Mouse (Mus musculus) c-Kit-positive CD71-negative TER-119-negative erythroid progenitor cells, embryonic 14.5 days (primary cell): ENCODE measurements around the gene Osbpl8.
A peak's percentile ranks its signal among the peaks of the same experiment; 100 is the strongest.
"Not testable (repeated sequence)": the region's sequence is repeated elsewhere in the genome, so short reads cannot be mapped to it uniquely, and the experiment has no call there.

ENCODE experiments used
- DNase-seq: peaks from one replicate; pipeline ENCODE4 v3.0.0-alpha.2; 2013; ENCODE audit warnings: low read depth

Osbpl8 gene

GRCm38 (mm10) chr10:111164304-111165218 lies at the start of gene Osbpl8:
Osbpl8 (plus strand) TSS chr10:111164752.
- DNase-seq: peak; percentile 90

GRCm38 (mm10) chr10:111117198-111117845 lies 47.2 kb upstream of the Osbpl8 start:
- DNase-seq: no peak

- no peak for DNase-seq
Observed at GRCm38 (mm10) chr10:111118292-111118691, 46.3 kb upstream of the Osbpl8 start.

GRCm38 (mm10) chr10:111118991-111119650 lies 45.4 kb upstream of the Osbpl8 start:
- DNase-seq: no peak

GRCm38 (mm10) chr10:111119756-111120155 lies 44.8 kb upstream of the Osbpl8 start:
- no peak for DNase-seq

GRCm38 (mm10) chr10:111122864-111123398 lies 41.6 kb upstream of the Osbpl8 start:
- DNase-seq: no peak

GRCm38 (mm10) chr10:111124175-111124574 lies 40.4 kb upstream of the Osbpl8 start:
- DNase-seq: no peak

GRCm38 (mm10) chr10:111124767-111125315 lies 39.7 kb upstream of the Osbpl8 start:
- no peak for DNase-seq

GRCm38 (mm10) chr10:111127388-111127787 lies 37.2 kb upstream of the Osbpl8 start:
- DNase-seq: no peak

- no peak for DNase-seq
Observed at GRCm38 (mm10) chr10:111128493-111128892, 36.1 kb upstream of the Osbpl8 start.

GRCm38 (mm10) chr10:111129867-111130620 lies 34.5 kb upstream of the Osbpl8 start:
- no peak for DNase-seq

- DNase-seq: no peak
Observed at GRCm38 (mm10) chr10:111130872-111131271, 33.7 kb upstream of the Osbpl8 start.

GRCm38 (mm10) chr10:111133271-111133670 lies 31.3 kb upstream of the Osbpl8 start:
- DNase-seq: no peak

GRCm38 (mm10) chr10:111133936-111134335 lies 30.6 kb upstream of the Osbpl8 start:
- DNase-seq: no peak

GRCm38 (mm10) chr10:111134412-111134957 lies 30.1 kb upstream of the Osbpl8 start:
- DNase-seq: no peak

GRCm38 (mm10) chr10:111136306-111136705 lies 28.2 kb upstream of the Osbpl8 start:
- not testable (repeated sequence) for DNase-seq

- DNase-seq: no peak
Observed at GRCm38 (mm10) chr10:111137905-111138304, 26.6 kb upstream of the Osbpl8 start.

GRCm38 (mm10) chr10:111139170-111139569 lies 25.4 kb upstream of the Osbpl8 start:
- DNase-seq: no peak

GRCm38 (mm10) chr10:111139881-111140280 lies 24.7 kb upstream of the Osbpl8 start:
- DNase-seq: no peak

GRCm38 (mm10) chr10:111144371-111144959 lies 20.1 kb upstream of the Osbpl8 start:
- DNase-seq: no peak

GRCm38 (mm10) chr10:111149761-111150160 lies 14.8 kb upstream of the Osbpl8 start:
- no peak for DNase-seq
